Mouse (Mus musculus) 416B (cell line): Measurements from ENCODE around the gene Dst.
"Not testable (repeated sequence)": the region's sequence is repeated elsewhere in the genome, so short reads cannot be mapped to it uniquely, and the experiment has no call there.

Experiments
- DNase-seq: peaks from one replicate; pipeline ENCODE4 v3.0.0; 2011; ENCODE audit warnings: low read depth

Gene Dst

DNA sequence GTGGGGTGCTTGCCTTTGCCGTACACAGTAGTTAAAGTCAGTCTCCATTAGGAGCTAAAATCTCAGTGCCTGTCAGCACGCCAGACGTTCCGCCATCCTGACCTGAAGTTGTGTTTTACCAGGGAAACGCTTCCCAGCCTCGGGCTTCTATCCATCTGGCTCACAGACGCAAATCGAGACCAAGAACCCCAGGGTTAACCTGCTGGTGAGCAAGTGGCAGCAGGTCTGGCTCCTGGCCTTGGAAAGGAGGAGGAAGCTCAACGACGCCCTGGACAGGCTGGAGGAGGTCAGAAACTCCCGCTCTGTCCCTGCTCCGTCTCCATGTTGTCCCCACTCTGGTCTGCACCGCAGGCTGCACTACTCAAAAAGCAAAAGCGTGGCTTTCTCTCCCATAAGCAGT is 385.2 kb downstream of the Dst start:
- DNase-seq: no peak

DNA sequence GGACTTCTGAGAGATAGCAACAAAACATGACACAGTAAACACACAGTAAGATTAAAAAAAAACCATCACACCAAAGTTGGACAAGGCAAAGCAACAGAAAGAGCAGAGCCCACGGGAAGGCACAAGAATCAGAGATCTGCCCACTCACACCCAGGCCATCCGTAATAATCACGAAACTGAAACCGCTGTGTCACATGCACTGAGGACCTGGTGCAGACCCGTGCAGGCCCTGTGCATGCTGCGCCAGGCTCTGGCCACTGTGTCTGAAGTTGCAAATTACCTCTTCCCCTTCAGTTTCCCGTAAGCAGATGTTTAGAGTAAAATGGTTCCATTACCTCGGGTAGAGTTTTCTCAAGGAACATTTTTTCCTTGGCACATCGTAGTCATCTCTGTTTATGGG is 389.6 kb downstream of the Dst start:
- no peak for DNase-seq

GRCm38 (mm10) chr1:34298631-34299184 is 390.7 kb downstream of the Dst start:
- DNase-seq: no peak

DNA sequence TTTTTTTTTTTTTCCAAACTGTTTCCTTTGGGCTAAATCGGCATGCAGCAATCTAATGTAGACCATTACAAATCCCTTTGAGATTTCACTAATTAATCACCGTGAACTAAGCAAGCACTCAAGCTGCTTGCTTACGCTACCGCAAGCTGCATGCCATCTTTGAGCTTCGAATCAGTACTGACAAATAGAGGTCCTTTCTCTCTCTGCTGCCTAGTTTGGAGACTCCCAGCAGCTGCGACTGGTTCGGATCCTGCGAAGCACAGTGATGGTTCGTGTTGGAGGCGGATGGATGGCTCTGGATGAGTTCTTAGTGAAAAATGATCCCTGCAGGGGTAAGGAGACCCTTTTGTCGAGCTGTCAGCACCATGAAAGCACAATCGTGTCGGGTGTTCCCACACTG is 391.5 kb downstream of the Dst start:
- DNase-seq: no peak

- DNase-seq: no peak
Observed at GRCm38 (mm10) chr1:34300309-34300980, 392.4 kb downstream of the Dst start.

DNA sequence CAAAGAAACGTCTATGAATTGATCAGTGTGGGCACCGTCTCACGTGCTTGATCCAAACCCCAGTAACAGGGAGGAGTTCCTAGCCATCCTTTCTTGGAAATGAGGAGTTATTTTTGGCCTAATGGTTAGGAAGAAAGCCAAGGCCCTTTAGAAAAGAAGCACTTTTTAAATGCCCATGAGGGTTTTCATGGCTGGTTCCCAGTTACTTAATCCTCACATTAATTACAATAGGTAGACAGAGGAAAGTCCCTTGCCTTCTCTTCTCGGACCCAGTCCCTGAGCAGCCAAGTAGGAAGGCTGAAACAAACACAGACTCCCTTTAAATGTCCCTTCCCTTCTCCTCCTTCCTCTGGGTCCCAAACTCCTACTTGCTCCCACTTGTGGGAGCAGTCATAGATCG is 396.2 kb downstream of the Dst start:
- DNase-seq: no peak

DNA sequence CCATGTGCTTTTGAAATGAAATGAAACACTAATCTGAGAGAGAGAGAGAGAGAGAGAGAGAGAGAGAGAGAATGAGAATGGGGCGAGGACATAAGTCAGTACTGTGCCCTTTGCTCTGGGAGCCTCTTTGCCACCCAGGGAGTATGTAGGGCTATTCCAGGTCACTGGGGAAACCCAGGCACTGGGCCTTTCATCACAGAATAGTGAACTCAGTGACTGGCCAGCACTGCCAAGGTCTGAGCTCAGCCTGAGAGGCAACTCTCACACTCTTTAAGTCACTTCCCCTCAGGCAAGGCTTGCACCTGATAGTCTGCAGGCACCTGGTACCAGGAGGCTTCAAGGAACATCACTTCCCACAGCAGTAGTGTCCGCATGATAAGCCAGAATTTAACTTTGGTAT is 398.7 kb downstream of the Dst start:
- DNase-seq: no peak

- no peak for DNase-seq
Observed at GRCm38 (mm10) chr1:34307191-34307590, 399.2 kb downstream of the Dst start.

- not testable (repeated sequence) for DNase-seq
Observed at GRCm38 (mm10) chr1:34308841-34309240, 400.8 kb downstream of the Dst start.

- no peak for DNase-seq
Observed at GRCm38 (mm10) chr1:34309396-34309795, 401.4 kb downstream of the Dst start.

DNA sequence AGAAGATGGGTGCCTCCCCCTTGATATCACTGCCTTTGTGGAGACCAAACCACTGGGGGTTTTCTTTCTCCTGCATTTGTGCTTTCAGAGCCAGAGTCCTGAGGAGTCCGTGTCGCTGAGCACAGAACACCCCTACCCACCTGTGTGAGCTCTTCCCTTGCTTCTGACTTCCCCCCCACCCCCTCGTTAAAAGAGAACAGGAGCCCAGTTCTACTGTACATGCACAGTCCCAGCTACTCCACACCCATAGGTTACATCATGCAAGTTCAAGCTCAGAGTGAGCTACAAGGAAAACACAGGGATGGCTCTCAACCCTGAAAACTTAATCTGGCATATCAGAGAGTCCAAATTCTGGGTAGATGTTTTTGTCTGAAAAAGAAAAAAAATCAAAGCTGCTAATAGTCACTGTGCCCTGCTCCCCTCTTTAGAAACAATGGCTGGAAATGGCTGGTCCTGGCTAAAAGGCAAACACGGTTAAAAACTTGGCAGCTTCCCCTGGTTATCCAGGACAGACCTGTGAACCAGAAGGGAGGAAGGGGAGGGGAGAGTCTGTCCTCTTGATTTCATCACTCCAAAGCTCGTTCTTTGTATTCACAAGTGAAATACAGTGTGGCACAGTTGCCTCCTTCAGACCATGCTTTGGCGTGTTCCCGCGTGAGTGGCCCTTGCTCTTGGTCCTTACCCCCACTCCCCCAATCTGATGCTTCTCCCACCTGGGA is 402.7 kb downstream of the Dst start:
- DNase-seq: no peak

DNA sequence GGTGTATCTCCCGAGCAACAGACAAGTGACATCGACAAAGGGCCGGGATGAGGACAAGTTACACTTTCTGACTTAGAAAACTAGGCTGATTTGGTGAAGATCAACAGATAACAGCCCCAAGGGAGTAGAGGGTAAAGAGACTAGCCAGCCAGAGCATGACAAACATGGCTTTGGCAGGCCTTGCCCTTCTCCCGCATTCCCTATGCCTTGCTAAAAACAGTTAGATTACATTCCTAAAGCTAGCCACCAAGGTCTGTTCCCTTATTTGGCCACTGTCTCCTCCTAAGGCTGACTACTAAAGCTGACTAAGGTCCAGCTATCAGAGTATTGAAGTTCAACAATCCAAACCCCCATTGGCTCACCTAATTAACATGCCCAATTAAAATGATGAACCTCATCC is 404.8 kb downstream of the Dst start:
- DNase-seq: no peak

DNA sequence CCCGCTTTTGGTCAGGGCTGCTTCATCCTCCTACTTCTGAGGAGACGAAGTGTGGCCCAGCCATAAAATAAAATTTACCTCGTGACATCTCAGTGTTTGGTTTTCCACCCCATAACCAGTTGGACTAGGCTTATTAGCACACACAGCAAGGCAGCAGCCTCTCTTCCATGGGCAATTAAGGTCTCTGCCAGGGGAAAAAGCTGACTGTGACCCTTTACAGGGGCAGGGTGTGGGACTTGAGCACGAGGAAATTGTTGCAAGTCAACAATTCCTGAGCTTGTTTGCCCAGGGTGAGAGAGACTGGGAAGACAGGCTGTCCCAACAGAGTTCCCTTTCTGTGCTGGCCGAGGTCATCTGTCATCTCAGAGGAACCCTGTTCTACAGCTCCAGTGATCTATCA is 407.4 kb downstream of the Dst start:
- no peak for DNase-seq

DNA sequence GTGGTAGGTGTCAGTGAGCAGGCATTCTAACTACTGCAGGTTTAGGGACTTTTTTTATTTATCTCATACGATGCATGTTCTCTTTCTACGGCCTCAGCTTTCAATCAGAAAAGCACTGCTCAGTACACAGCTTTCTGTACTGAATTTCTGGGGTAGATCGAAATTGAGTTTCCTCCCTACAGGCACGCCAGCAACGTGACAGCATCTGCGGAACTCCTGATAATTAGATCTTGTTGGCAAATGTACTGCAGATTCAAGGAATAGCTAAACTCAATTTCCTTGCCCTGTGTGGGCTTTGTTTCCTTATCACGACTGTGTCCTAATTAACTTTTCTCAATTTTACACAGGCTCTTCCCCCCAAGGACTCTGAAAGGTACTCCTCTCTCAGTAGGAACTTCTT is 416.2 kb downstream of the Dst start:
- DNase-seq: no peak

DNA sequence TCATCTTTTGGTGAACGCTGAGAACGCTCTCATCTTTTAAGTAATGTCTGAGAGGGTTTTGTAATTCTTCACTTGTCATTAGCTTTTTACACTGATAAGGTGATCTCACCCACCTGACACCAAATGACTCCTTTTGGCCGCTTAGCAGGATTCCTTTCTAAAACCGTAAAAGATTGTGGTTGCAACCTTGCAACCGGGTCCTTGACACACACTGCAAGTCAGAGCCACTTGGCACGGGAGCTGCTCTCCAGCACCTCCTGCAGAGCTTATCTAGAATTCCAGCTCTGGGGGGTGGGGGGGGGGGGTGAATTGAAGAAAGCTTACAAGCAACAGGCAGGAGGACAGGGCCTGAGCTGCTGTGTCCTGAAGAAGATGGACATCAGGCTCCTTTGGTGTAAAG is 420.6 kb downstream of the Dst start:
- DNase-seq: no peak

- no peak for DNase-seq
Observed at GRCm38 (mm10) chr1:34331767-34332166, 423.7 kb downstream of the Dst start.
